Mouse (Mus musculus) heart, postnatal 0 days (tissue): ENCODE results near the gene Pfkfb4.

ENCODE experiments used
- CTCF ChIP-seq: IDR thresholded peaks from 2 replicates; pipeline ENCODE4 v1.5.1; 2016; ENCODE audit warnings: antibody characterized with exemption, control low read depth, low read depth
- EP300 ChIP-seq: IDR thresholded peaks from 2 replicates; pipeline ENCODE4 v1.6.1; 2016; ENCODE audit warnings: antibody characterized with exemption, low read depth

GRCm38 (mm10) chr9:108987704-108988350, 3.8 kb upstream of the Pfkfb4 start:
- no peak for TF ChIP-seq CTCF
- TF ChIP-seq EP300 = no peak
